Mouse (Mus musculus): ENCODE data around the gene Tbl2.

- TF ChIP-seq ZC3H11A (IDR thresholded peaks at IDR 0.05; ENCODE audit: borderline replicate concordance, low read depth, low read length) (no peak), HCFC1 (IDR thresholded peaks at IDR 0.05; ENCODE audit: borderline replicate concordance, insufficient read depth, low read length) (no peak)
Observed at GRCm38 (mm10) chr5:135185016-135185415, 35.6 kb downstream of the Tbl2 start.

Measured in ES-E14 (cell line).